Mouse (Mus musculus): ENCODE measurements around the gene Entpd1.

DNA sequence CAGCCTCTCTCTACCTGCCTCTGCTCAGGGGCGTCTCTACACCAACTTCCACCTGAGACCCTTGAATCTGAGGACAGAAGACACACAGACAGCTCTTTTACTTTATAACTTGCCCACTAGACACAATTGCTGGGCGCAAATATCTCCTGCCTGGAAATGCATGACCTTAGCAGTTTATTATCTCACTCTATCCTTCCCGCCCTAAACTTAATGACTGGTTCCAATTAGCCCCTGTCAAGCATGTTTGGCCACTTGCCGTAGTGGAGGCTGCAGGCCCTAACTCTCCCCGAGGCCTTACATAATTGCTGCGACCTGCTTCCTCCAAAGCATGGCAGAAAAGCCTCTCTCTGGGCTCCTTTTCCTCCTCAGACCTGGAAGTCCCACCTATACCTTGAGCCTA, 34.2 kb downstream of the Entpd1 start:
- TF ChIP-seq CTCF (IDR thresholded peaks at IDR 0.05; ENCODE audit: control insufficient read depth, insufficient read depth, low read length) (no peak), POLR2A (IDR thresholded peaks at IDR 0.05; ENCODE audit: borderline replicate concordance, control insufficient read depth, low read depth, low read length) (no peak)
